Mouse (Mus musculus) bone marrow macrophage, adult 2 months (primary cell): Measurements from ENCODE around the gene Gm5105.

Experiments used
- CTCF ChIP-seq: IDR thresholded peaks from 2 replicates; pipeline ENCODE4 v1.5.1; 2012; ENCODE audit warnings: low read depth, mild to moderate bottlenecking, low read length, moderate library complexity
- POLR2A ChIP-seq: IDR thresholded peaks from 2 replicates; pipeline ENCODE4 v1.6.1; 2012; ENCODE audit warnings: mild to moderate bottlenecking, low read depth, low read length, borderline replicate concordance

DNA sequence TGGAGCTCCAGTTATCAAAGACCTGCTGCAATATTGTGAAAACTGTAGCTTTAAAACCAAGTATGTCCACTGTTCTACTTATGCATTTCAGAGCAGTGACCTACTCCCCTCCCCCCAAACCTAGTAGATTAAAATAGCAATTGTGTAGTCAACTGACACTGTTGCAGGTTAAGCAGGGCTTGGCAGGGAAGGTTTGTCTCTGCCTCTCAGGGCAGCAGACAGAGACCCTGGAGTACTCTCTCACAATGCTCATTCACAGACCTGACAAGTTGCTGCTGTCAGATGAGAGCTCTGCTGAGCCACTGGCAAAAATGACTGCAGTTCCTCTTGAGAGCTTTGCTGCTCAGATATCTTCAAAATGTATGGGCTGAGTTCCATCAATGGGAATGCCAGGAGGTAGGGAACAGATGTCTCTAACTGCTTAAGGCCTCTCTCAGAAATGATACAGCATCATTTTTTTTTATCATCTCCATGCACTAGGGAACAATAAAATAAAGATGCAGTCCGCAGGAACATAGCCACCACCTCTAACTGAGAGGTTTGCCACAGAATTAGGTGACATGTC, 16.0 kb upstream of the Gm5105 start:
- TF ChIP-seq CTCF (no peak), POLR2A (no peak)
